Mouse (Mus musculus) hindbrain, postnatal 0 days (tissue): ENCODE data around the gene Ncbp3. TPM values are rescaled to one million over a fixed set of nuclear protein-coding genes. Genes with fewer than 3 reads are reported as not detected.
A peak's percentile ranks its signal among the peaks of the same experiment; 100 is the strongest.

ENCODE experiments used
- ATAC-seq: fragments of 200-750 bp; cut with Nextera tagmentation; 2 replicates; pipeline ENCODE4 v1.8.0; 2017; ENCODE audit warnings: mild to moderate bottlenecking, moderate TSS enrichment, moderate library complexity
- DNase-seq: peaks from one replicate; pipeline ENCODE4 v3.0.0-alpha.2; 2015; ENCODE audit warnings: low spot score
- H3K27ac ChIP-seq: fragments of 300-500 bp; sonication (generic); 2 replicates; pipeline ENCODE4 v1.5.1; 2014; ENCODE audit warnings: mild to moderate bottlenecking
- H3K27me3 ChIP-seq: fragments of 300-500 bp; sonication (generic); 2 replicates; pipeline ENCODE4 v1.6.1; 2014; ENCODE audit warnings: low read length, mixed read lengths; ENCODE audit not compliant: insufficient read depth
- H3K36me3 ChIP-seq: fragments of 300-500 bp; sonication (generic); 2 replicates; pipeline ENCODE4 v1.6.1; 2014; ENCODE audit warnings: low read length, mixed read lengths; ENCODE audit not compliant: insufficient read depth
- H3K4me1 ChIP-seq: fragments of 300-500 bp; sonication (generic); 2 replicates; pipeline ENCODE4 v1.6.1; 2014; ENCODE audit warnings: antibody characterized with exemption, low read length, mixed read lengths; ENCODE audit not compliant: insufficient read depth
- H3K4me2 ChIP-seq: fragments of 300-500 bp; sonication (generic); 2 replicates; pipeline ENCODE4 v1.6.1; 2014; ENCODE audit warnings: low read depth, mild to moderate bottlenecking, low read length, moderate library complexity, mixed read lengths
- H3K4me3 ChIP-seq: fragments of 300-500 bp; sonication (generic); 2 replicates; pipeline ENCODE4 v1.5.1; 2014; ENCODE audit warnings: low read length
- H3K9ac ChIP-seq: fragments of 300-500 bp; sonication (generic); replicated peaks from 2 replicates; pipeline ENCODE4 v1.6.1; 2014; ENCODE audit warnings: mild to moderate bottlenecking, low read length, moderate library complexity, mixed read lengths
- H3K9me3 ChIP-seq: fragments of 300-500 bp; sonication (generic); 2 replicates; pipeline ENCODE4 v1.6.1; 2016; ENCODE audit warnings: low read length, mixed read lengths
- CTCF ChIP-seq: IDR thresholded peaks from 2 replicates; pipeline ENCODE4 v1.5.1; 2016; ENCODE audit warnings: antibody characterized with exemption, control low read depth, low read depth
- WGBS: fragments of 180-500 bp; shearing (Covaris S2); extraction: QIAGEN DNeasy Blood & Tissue Kit; methylation state at CpG from one replicate; pipeline ENCODE4 v1.1.7; 2014; 5-methylcytosine and 5-hydroxymethylcytosine counted together
- polyA plus RNA-seq: library from polyadenylated mRNA; unstranded; fragments of >200 nt; fragmentation: Nextera tagmentation; extraction: Ambion mirVana; gene quantifications from 2 replicates; pipeline ENCODE4 v1.2.1, GENCODE M21; 2015
- total RNA-seq: library from RNA; depleted of rRNA; stranded (reverse); fragments of >200 nt; gene quantifications from 2 replicates; pipeline ENCODE4 v1.2.3, GENCODE M21; 2014; rRNA removed

Gene Ncbp3
- 5.2 and 6.9 TPM in 2 replicates for total RNA-seq
- 7.3 and 7.7 TPM in 2 replicates for polyA plus RNA-seq

GRCm38 (mm10) chr11:73047542-73047996, at the start of gene Ncbp3:
TSS of gene Ncbp3 (plus strand) at chr11:73047783.
- Histone ChIP-seq H3K9ac (peak within 1 kb of the TSS; percentile 87), H3K27ac (peak within 1 kb of the TSS; percentile 87), H3K9me3 (no peaks in the 10 kb centered on the region), H3K4me1 (0 out of 2 replicates have a peak, but pooled peaks cover 5% of the 10 kb centered on the region), H3K27me3 (no peaks in the 10 kb centered on the region), H3K36me3 (peaks cover 15% of the 10 kb centered on the region; the same call in 1 of the 2 replicates), H3K4me2 (peak within 1 kb of the TSS; percentile 64), H3K4me3 (peak within 1 kb of the TSS; percentile 82)
- peak; percentile 82 for TF ChIP-seq CTCF
- ATAC-seq (peak; percentile 97), DNase-seq (peak; percentile 99)
- WGBS, result under 1% methylated on average over 38 of the region's 39 CpGs

GRCm38 (mm10) chr11:72998771-72999170, 48.8 kb upstream of the Ncbp3 start, which contains the start of gene P2rx1:
TSS of gene P2rx1 (plus strand) at chr11:72999103.
- Histone ChIP-seq H3K4me3 (no peak within 1 kb of the TSS), H3K27ac (no peak within 1 kb of the TSS), H3K9me3 (no peaks in the 10 kb centered on the region), H3K4me1 (no peaks in the 10 kb centered on the region), H3K4me2 (no peak within 1 kb of the TSS), H3K27me3 (no peaks in the 10 kb centered on the region), H3K9ac (no peak within 1 kb of the TSS), H3K36me3 (no peaks in the 10 kb centered on the region)
- no peak for DNase-seq
- TF ChIP-seq CTCF, result no peak
- WGBS, result 59% methylated on average over 8 of the region's 8 CpGs
- no peak for ATAC-seq

GRCm38 (mm10) chr11:73001029-73001428, 46.6 kb upstream of the Ncbp3 start:
- no peaks in the 10 kb centered on the region for H3K4me1 ChIP-seq
- H3K9ac ChIP-seq, result no peak overlapping the region
- H3K4me2 ChIP-seq, result no peak overlapping the region
- no peaks in the 10 kb centered on the region for H3K36me3 ChIP-seq
- H3K4me3 ChIP-seq, result no peak overlapping the region
- TF ChIP-seq CTCF, result peak; percentile 92
- no peak overlapping the region for H3K27ac ChIP-seq
- H3K9me3 ChIP-seq, result no peaks in the 10 kb centered on the region
- 13% methylated on average over 6 of the region's 6 CpGs for WGBS
- ATAC-seq (peak; percentile 62), DNase-seq (peak; percentile 81)
- H3K27me3 ChIP-seq, result no peaks in the 10 kb centered on the region

GRCm38 (mm10) chr11:73006377-73006776, 41.2 kb upstream of the Ncbp3 start:
- TF ChIP-seq CTCF, result peak; percentile 84
- Histone ChIP-seq H3K36me3 (no peaks in the 10 kb centered on the region), H3K4me2 (no peak overlapping the region), H3K27me3 (no peaks in the 10 kb centered on the region), H3K9me3 (no peaks in the 10 kb centered on the region), H3K9ac (no peak overlapping the region), H3K27ac (no peak overlapping the region), H3K4me1 (no peaks in the 10 kb centered on the region), H3K4me3 (no peak overlapping the region)
- peak; percentile 83 for DNase-seq
- WGBS, result 2% methylated on average over 2 of the region's 2 CpGs
- ATAC-seq, result peak; percentile 70; the same call in 1 of the 2 replicates

- DNase-seq, result no peak
These were observed 40.5 kb upstream of the Ncbp3 start for GRCm38 (mm10) chr11:73007113-73007512.

GRCm38 (mm10) chr11:73007698-73008481, 39.7 kb upstream of the Ncbp3 start:
- no peaks in the 10 kb centered on the region for H3K36me3 ChIP-seq
- H3K9me3 ChIP-seq, result no peaks in the 10 kb centered on the region
- H3K27me3 ChIP-seq, result no peaks in the 10 kb centered on the region
- DNase-seq, result peak; percentile 68
- H3K9ac ChIP-seq, result no peak overlapping the region
- peak; percentile 82 for TF ChIP-seq CTCF
- no peaks in the 10 kb centered on the region for H3K4me1 ChIP-seq
- 68% methylated on average over 11 of the region's 11 CpGs for WGBS
- no peak for ATAC-seq
- no peak overlapping the region for H3K4me3 ChIP-seq
- H3K4me2 ChIP-seq, result no peak overlapping the region
- no peak overlapping the region for H3K27ac ChIP-seq

More at GRCm38 (mm10) chr11:73007113-73007512, 40.5 kb upstream of the Ncbp3 start:
- no peak for TF ChIP-seq CTCF
- 48% methylated on average over 3 of the region's 3 CpGs for WGBS
- no peak overlapping the region for H3K27ac ChIP-seq
- H3K27me3 ChIP-seq, result no peaks in the 10 kb centered on the region
- ATAC-seq, result no peak
- no peaks in the 10 kb centered on the region for H3K36me3 ChIP-seq
- no peaks in the 10 kb centered on the region for H3K9me3 ChIP-seq
- H3K9ac ChIP-seq, result no peak overlapping the region
- no peak overlapping the region for H3K4me3 ChIP-seq
- no peaks in the 10 kb centered on the region for H3K4me1 ChIP-seq
- H3K4me2 ChIP-seq, result no peak overlapping the region

GRCm38 (mm10) chr11:73008826-73009225, 38.8 kb upstream of the Ncbp3 start:
- Histone ChIP-seq H3K27me3 (no peaks in the 10 kb centered on the region), H3K27ac (no peak overlapping the region), H3K4me1 (no peaks in the 10 kb centered on the region), H3K4me3 (no peak overlapping the region), H3K9me3 (no peaks in the 10 kb centered on the region), H3K36me3 (no peaks in the 10 kb centered on the region), H3K9ac (no peak overlapping the region), H3K4me2 (no peak overlapping the region)
- WGBS, result 61% methylated on average over 2 of the region's 2 CpGs
- DNase-seq (no peak), ATAC-seq (no peak)
- no peak for TF ChIP-seq CTCF
